Mouse (Mus musculus) cerebral cortex, adult 2 months (tissue): ENCODE measurements around the gene Plce1.

Source experiments
- WGBS: fragments of 180-500 bp; shearing (Covaris S2); methylation state at CpG from one replicate; pipeline ENCODE4 v1.1.7; 2018; 5-methylcytosine and 5-hydroxymethylcytosine counted together

The Plce1 gene

GRCm38 (mm10) chr19:38480731-38481621 lies at the start of gene Plce1:
Plce1 (plus strand) TSS chr19:38481109.
- under 1% methylated on average over 81 of the region's 90 CpGs for whole genome bisulfite sequencing

DNA sequence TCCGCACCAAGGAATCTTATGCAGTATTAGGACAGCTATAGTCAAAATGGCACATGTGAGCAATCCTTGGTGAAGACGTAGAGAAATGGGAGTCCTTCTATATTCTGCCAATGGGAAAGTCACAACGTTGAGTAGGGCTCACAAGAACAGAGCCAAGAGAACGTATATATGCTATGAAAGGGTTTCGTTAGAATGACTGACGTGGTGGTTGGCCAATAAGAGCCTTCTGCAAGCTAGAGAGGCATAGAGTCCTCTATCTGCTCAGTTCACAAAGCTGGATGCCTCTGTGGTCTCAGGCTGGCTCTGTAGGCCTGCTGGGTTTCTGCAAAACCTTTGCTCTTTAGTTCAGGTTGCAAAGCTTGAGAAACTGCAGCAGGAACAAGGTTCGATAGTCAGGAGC lies 49.6 kb upstream of the Plce1 start:
- WGBS, result 83% methylated on average over 7 of the region's 7 CpGs

DNA sequence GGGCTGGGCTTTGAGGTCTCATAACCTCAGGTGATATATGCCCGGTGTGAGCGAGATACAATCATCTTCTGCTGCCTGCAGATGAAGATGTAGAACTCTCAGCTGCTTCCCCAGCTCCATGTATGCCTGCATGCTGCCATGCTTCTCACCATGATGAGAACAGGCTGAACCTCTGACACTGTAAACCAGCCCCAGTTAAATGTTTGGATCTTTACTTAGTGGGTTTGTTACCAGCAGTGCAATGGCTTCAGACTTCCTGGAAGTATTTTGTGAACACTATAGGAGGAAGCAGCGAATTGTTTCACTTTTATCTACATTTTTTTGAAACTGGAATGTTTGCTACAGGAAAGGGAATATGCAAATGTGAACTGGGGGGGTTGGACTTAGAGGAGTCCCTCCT lies 48.9 kb upstream of the Plce1 start:
- 84% methylated on average over 3 of the region's 3 CpGs for WGBS

GRCm38 (mm10) chr19:38433381-38433780 lies 47.5 kb upstream of the Plce1 start:
- WGBS, result 63% methylated on average over 2 of the region's 2 CpGs

GRCm38 (mm10) chr19:38435221-38435620 lies 45.7 kb upstream of the Plce1 start:
- 60% methylated on average over 15 of the region's 15 CpGs for WGBS

DNA sequence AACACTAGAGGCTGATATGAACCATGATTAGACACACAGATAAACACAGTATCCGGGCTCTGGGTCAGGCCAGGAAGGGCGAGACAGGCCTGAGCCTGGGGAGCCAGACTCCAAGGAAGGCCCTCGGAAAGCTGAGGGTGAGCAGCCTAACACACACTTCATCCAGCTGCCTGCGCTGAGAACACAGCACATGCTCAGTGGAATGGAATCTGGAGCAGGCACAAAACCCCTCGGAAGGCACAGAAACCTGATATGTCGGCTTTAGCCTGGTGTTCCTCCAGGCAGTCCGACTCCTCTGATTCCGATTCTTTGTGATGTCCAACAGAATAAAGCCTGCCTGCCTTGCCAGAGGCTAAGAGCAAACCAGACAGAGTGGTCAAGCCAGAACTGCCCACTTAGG lies 39.0 kb upstream of the Plce1 start:
- 80% methylated on average over 8 of the region's 8 CpGs for WGBS

GRCm38 (mm10) chr19:38445758-38446157 lies 35.2 kb upstream of the Plce1 start:
- WGBS, result 81% methylated on average over 5 of the region's 5 CpGs

- 48% methylated on average over 10 of the region's 10 CpGs for WGBS
Observed at GRCm38 (mm10) chr19:38455228-38455627, 25.7 kb upstream of the Plce1 start.

- WGBS, result over 99% methylated on average over 9 of the region's 9 CpGs
Observed at GRCm38 (mm10) chr19:38458996-38459395, 21.9 kb upstream of the Plce1 start.

DNA sequence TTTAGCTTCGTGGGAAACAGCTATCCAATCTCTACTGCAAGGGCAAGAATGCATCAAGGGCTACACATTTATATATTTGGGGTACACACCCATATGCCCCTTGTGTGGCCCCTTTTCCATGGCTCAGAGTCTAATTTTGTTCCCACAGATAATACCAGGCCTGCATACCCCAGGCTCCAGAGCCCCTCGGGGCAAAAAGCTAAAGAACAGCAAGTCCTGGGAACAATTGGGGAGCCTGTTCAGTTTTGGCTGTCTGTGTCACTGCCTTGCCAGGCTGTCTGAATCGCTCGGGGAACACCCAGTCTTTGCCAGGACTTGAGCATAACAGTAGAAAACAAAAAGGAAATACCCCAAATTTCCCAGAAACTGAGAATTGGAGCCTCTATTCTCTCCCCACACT lies 20.2 kb upstream of the Plce1 start:
- WGBS, result 57% methylated on average over 4 of the region's 4 CpGs

GRCm38 (mm10) chr19:38470257-38470893 lies 10.5 kb upstream of the Plce1 start:
- 81% methylated on average over 10 of the region's 10 CpGs for WGBS

GRCm38 (mm10) chr19:38475394-38475793 lies 5.5 kb upstream of the Plce1 start:
- 75% methylated on average over 7 of the region's 7 CpGs for WGBS

GRCm38 (mm10) chr19:38478286-38478685 lies 2.6 kb upstream of the Plce1 start:
- WGBS, result 73% methylated on average over 5 of the region's 5 CpGs

GRCm38 (mm10) chr19:38478948-38479347 lies 2.0 kb upstream of the Plce1 start:
- whole genome bisulfite sequencing, result 46% methylated on average over 7 of the region's 7 CpGs

- 83% methylated on average over 5 of the region's 5 CpGs for WGBS
Observed at GRCm38 (mm10) chr19:38479473-38479872, 1.4 kb upstream of the Plce1 start.

- 17% methylated on average over 12 of the region's 12 CpGs for WGBS
Observed at GRCm38 (mm10) chr19:38480156-38480720, 671 bp upstream of the Plce1 start.

- WGBS, result 18% methylated on average over 8 of the region's 8 CpGs
Observed at GRCm38 (mm10) chr19:38481906-38482305, 997 bp downstream of the Plce1 start.

DNA sequence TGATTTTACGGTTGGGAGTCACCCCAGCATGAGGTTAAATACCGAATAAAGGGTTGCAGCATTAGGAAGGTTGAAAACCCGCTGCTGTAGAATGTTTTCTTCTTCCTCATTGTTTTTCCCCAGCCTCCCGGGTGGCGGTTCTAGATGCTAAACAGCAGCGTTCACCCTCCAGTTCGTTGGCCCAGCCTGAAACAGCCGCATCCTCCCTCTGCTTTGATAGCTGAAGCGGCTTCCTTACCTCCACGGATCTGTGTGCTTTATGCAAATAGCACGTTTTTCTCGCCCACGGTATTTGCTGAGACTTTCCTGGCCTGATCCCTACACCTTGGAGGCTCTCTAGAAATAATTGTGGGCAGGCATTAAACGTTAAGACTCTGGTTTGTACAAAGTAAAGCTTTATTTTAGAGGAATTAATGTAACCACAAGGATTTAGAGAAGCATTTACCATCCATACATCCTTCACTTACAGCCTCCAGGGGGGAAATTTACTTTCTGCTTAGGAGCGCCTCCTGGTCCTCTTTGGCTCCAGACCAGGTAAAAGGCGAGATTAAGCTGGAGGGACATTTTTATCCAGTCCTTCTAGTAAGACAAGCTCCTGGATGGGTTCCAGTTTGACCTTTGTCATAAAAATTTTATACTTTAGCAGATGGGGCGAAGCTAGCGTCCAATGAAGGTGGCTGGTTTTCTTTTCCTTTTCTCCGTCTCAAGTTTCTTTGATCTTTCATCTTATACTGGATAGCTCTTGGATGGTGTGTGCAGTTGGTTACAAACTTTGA lies 1.7 kb downstream of the Plce1 start:
- 49% methylated on average over 19 of the region's 19 CpGs for WGBS

- WGBS, result 51% methylated on average over 11 of the region's 11 CpGs
Observed at GRCm38 (mm10) chr19:38485779-38486555, 5.1 kb downstream of the Plce1 start.

DNA sequence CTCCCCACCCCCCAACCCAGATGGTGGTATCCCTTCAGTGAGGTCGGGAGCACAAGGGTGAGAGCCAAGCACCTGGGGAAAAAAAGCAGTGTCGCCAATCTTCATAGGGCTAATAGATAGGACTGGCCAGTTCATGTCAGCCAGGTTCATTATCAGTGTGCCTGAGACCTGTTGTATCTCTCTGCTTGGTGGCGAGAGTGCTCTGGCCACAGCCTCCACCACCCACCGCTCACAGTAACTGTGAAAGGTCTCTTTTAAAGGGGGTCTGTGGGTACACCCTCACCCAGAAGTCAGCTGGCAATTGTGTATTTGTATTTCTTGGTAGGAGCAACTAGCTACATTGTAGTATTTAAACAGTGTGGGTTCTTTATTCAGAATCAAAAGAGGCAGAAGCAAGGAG lies 6.6 kb downstream of the Plce1 start:
- 66% methylated on average over 4 of the region's 4 CpGs for WGBS
